Mouse (Mus musculus): ENCODE results near the gene Csf2rb2.

DNA sequence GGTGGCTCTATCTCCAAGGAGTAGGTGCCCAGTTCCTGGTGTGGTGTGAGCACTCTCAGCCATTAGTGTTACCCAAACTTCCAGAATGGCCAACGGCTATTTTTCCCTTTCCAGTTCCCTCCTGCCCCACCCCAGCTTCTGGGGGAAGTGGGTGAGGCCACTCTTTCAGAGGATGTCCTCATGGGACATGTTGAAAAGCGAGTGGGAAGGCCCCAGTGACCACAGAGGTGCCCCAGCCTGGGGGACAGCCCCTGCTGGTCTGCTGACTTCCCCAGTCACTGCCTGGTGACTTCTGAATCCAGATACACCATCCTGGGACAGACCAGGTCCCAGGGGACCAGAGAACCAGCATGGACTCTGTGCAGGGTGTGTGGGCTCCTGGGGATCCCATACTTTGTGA, 57.9 kb downstream of the Csf2rb2 start:
- TF ChIP-seq POLR2A (IDR thresholded peaks at IDR 0.05; ENCODE audit: borderline replicate concordance, extremely low read depth, insufficient read depth, insufficient read length, poor library complexity, severe bottlenecking) (no peak), CTCF (IDR thresholded peaks at IDR 0.05; ENCODE audit: borderline replicate concordance, extremely low read depth, insufficient read depth, insufficient read length) (no peak)
